9 mouse cellular contexts compared by ENCODE assay signal in the genomic region with DNA sequence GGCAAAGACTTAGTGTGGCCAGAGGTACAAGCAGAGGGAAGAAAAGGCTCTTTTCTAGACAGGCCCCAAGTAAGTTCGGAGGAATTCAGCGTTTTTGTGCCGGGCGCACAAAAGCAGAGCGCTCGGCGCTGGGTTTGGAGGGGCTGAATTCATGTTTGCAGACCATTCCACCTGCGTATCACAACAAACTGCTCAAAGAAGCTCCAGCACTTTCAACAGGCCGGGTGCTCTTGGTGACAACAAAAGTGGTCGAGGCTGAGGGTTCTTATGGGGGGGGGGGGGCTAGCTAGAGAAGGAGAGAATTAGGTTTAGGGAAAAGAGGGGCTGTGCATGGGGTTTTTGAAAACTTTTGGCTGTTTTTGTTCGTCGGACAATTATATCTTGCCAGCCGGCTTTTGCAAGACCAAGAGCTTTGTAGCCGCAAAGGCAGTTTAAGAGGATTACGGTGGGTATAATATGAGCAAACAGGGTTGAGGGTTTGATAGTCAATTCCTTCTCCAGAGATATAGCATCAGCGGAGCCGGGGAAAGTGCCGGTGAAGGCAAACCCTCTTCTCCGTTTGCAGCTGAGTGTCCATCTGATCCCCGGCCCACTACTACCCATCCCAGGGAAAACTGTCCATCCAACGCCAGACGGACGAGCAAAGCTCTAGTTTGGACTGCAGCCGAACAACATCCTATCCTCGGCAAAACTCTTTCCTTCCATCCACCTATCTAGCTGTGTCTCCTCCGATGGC. TPM values are rescaled to one million over a fixed set of nuclear protein-coding genes. Genes with fewer than 3 reads are reported as not detected.
DNase-seq lines count a peak whose midpoint lies in the region; ATAC-seq and TF ChIP-seq lines count a peak whose summit lies in the region.
"Had no signal": no experiment of that assay in that cellular context is flagged by ENCODE, and none has a peak within 500 bp of the region (broad histone marks: within the 10 kb centered on the region; RNA-seq: fewer than 3 reads in every experiment).

No protein-coding gene starts in this region.

- 2% methylated on average over 26 of the region's 26 CpGs for WGBS in heart, embryonic 10.5 days
- WGBS in forebrain, embryonic 12.5 days = under 1% methylated on average over 26 of the region's 26 CpGs
- 3% methylated on average over 26 of the region's 26 CpGs for WGBS in liver, postnatal 0 days (ENCODE audit: insufficient replicate concordance)

- H3K4me2 ChIP-seq in forebrain, embryonic 12.5 days = peak overlapping the region; percentile 57
- peak overlapping the region; percentile 32 for H3K4me2 ChIP-seq in liver, postnatal 0 days (ENCODE audit: low read depth, low read length)

- H3K4me3 ChIP-seq in heart, embryonic 10.5 days = peak overlapping the region; percentile 39
- H3K4me3 ChIP-seq in forebrain, embryonic 12.5 days (replicated peaks) = peak overlapping the region; percentile 58
- 0 out of 2 replicates have a peak overlapping the region, but pooled peaks have one; percentile 2 for H3K4me3 ChIP-seq in liver, postnatal 0 days (ENCODE audit: low read depth, low read length)

- no peak for TF ChIP-seq EP300 in liver, postnatal 0 days (IDR thresholded peaks at IDR 0.05; ENCODE audit: low read depth)

- H3K27me3 ChIP-seq in heart, embryonic 10.5 days (ENCODE audit: insufficient read depth, poor library complexity, severe bottlenecking) = peaks cover 99% of the 10 kb centered on the region
- H3K27me3 ChIP-seq in forebrain, embryonic 12.5 days = peaks cover 97% of the 10 kb centered on the region
- H3K27me3 ChIP-seq in liver, postnatal 0 days (ENCODE audit: insufficient read depth, low read length) = peaks cover 96% of the 10 kb centered on the region

- no peaks in the 10 kb centered on the region for H3K36me3 ChIP-seq in heart, embryonic 10.5 days
- no peaks in the 10 kb centered on the region for H3K36me3 ChIP-seq in forebrain, embryonic 12.5 days (replicated peaks)
- no peaks in the 10 kb centered on the region for H3K36me3 ChIP-seq in liver, postnatal 0 days (replicated peaks; ENCODE audit: insufficient read depth, low read length)

- H3K4me1 ChIP-seq in heart, embryonic 10.5 days = peaks cover 23% of the 10 kb centered on the region
- H3K4me1 ChIP-seq in forebrain, embryonic 12.5 days = peaks cover 54% of the 10 kb centered on the region
- H3K4me1 ChIP-seq in liver, postnatal 0 days (ENCODE audit: insufficient read depth) = no peaks in the 10 kb centered on the region

- no peak overlapping the region for H3K27ac ChIP-seq in heart, embryonic 10.5 days
- H3K27ac ChIP-seq in forebrain, embryonic 12.5 days = peak overlapping the region; percentile 96
- no peak overlapping the region for H3K27ac ChIP-seq in liver, postnatal 0 days (ENCODE audit: low read depth)

- DNase-seq in heart, embryonic 10.5 days (ENCODE audit: low spot score) = no peak
- no peak for DNase-seq in heart, adult 9 months (ENCODE audit: low spot score in 2 of 2)
- peak; percentile 19 for DNase-seq in ES-CJ7 (ENCODE audit: low read depth, low spot score)
- DNase-seq in liver, postnatal 0 days = no peak
- DNase-seq in ovary, postnatal 36 days (ENCODE audit: low spot score) = no peak
- DNase-seq in cerebellum, adult 9-11 months = no peak
- no peak for DNase-seq in cerebellum, adult 11 months
- DNase-seq: adrenal gland, postnatal 10 days had no signal

- H3K9ac ChIP-seq in forebrain, embryonic 12.5 days = peak overlapping the region; percentile 90
- H3K9ac ChIP-seq in liver, postnatal 0 days (replicated peaks) = no peak overlapping the region

- peak; percentile 45; the same call in 1 of the 2 replicates for ATAC-seq in forebrain, embryonic 12.5 days (ENCODE audit: low FRiP score)
- no peak for ATAC-seq in liver, postnatal 0 days

- TF ChIP-seq CTCF in liver, postnatal 0 days (IDR thresholded peaks at IDR 0.05; ENCODE audit: low read depth) = no peak

- H3K9me3 ChIP-seq in heart, embryonic 10.5 days = no peaks in the 10 kb centered on the region
- no peaks in the 10 kb centered on the region for H3K9me3 ChIP-seq in forebrain, embryonic 12.5 days
- no peaks in the 10 kb centered on the region for H3K9me3 ChIP-seq in liver, postnatal 0 days (ENCODE audit: low read length)

RNA-seq across cellular contexts. Expression of gene Fezf2, which starts 1.0 kb away (rescaled TPM):
- polyA plus RNA-seq in heart, embryonic 10.5 days (2016; fragmentation: Nextera tagmentation; extraction: Ambion mirVana) = not detected in 2 replicates
- polyA plus RNA-seq in forebrain, embryonic 12.5 days (2016; fragmentation: Nextera tagmentation; extraction: Ambion mirVana) = 46.8 and 52.6 TPM in 2 replicates
- not detected in 2 replicates for polyA plus RNA-seq in liver, postnatal 0 days (2015; fragmentation: Nextera tagmentation; extraction: Ambion mirVana)

Comparison
In these comparisons a context has a peak if more than half of its experiments do, and no peak if none do; other contexts are left out.
1. H3K4me3 ChIP-seq: peak in every context shown above with its lines; median percentile 58 in forebrain, embryonic 12.5 days; 39 in heart, embryonic 10.5 days; 2 in liver, postnatal 0 days.
2. RNA of gene Fezf2, which starts 1.0 kb away (polyA plus RNA-seq): 46.8 to 52.6 TPM in forebrain, embryonic 12.5 days; not detected in heart, embryonic 10.5 days and not detected in liver, postnatal 0 days; every median in the first group is over 10 times any median in the second.